Mouse (Mus musculus) thymus, adult 2 months (tissue): Measurements from ENCODE around the gene Gkn3.

Source experiments
- CTCF ChIP-seq: fragments of 200-500 bp; IDR thresholded peaks from 2 replicates; pipeline ENCODE4 v1.5.1; 2012; ENCODE audit warnings: mild to moderate bottlenecking, control low read depth, low read length, moderate library complexity, borderline replicate concordance; ENCODE audit not compliant: control insufficient read depth, poor library complexity, insufficient read depth; ENCODE audit errors: extremely low read depth
- POLR2A ChIP-seq: fragments of 200-500 bp; IDR thresholded peaks from 2 replicates; pipeline ENCODE4 v1.6.1; 2012; ENCODE audit warnings: mild to moderate bottlenecking, low read length, control low read depth, moderate library complexity; ENCODE audit not compliant: control insufficient read depth, poor library complexity, insufficient read depth; ENCODE audit errors: extremely low read depth

DNA sequence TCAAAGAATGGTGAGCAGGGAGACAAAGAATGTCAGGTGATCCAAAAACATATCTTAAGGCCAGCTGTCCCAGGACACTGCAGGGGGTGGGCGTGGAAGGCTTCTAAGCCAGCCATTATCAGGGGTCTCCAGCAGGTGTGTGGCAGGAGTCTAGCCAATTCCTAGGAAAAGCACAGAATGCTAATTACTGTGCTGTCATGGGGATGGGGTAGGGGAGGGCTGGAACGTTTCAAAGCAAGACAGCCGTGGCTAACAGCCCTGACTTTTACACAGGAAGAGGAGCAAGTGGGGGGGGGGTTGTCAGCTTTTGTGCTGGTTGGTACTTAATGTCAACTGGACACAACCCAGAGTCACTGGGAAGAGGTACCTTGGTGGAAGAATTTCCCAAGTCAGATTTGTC is 23.3 kb upstream of the Gkn3 start:
- no peak for TF ChIP-seq CTCF
- no peak for TF ChIP-seq POLR2A
